Mouse (Mus musculus): ENCODE measurements around the gene Chst11.

GRCm38 (mm10) chr10:83043478-83044259, 58.4 kb downstream of the Chst11 start:
- no peak for TF ChIP-seq POLR2A (IDR thresholded peaks at IDR 0.05; ENCODE audit: insufficient read depth, low read depth, low read length)
- no peak for TF ChIP-seq CTCF (IDR thresholded peaks at IDR 0.05; ENCODE audit: insufficient read depth, low read depth, low read length)
